Mouse (Mus musculus) forebrain, embryonic 16.5 days (tissue): ENCODE measurements around the gene Ccr6. TPM values are rescaled to one million over a fixed set of nuclear protein-coding genes. Genes with fewer than 3 reads are reported as not detected.

ENCODE experiments used
- ATAC-seq: fragments of 200-750 bp; cut with Nextera tagmentation; 2 replicates; pipeline ENCODE4 v1.8.0; 2017; ENCODE audit warnings: mild to moderate bottlenecking, moderate library complexity
- H3K27ac ChIP-seq: fragments of 300-500 bp; sonication (generic); 2 replicates; pipeline ENCODE4 v1.5.1; 2014; ENCODE audit warnings: low read length, control low read depth
- H3K27me3 ChIP-seq: fragments of 300-500 bp; sonication (generic); replicated peaks from 2 replicates; pipeline ENCODE4 v1.6.1; 2014; ENCODE audit warnings: low read length; ENCODE audit not compliant: control insufficient read depth, insufficient read depth
- H3K36me3 ChIP-seq: fragments of 300-500 bp; sonication (generic); 2 replicates; pipeline ENCODE4 v1.6.1; 2014; ENCODE audit not compliant: control insufficient read depth, insufficient read depth
- H3K4me1 ChIP-seq: fragments of 300-500 bp; sonication (generic); replicated peaks from 2 replicates; pipeline ENCODE4 v1.6.1; 2014; ENCODE audit warnings: low read length; ENCODE audit not compliant: control insufficient read depth, insufficient read depth
- H3K4me2 ChIP-seq: fragments of 300-500 bp; sonication (generic); 2 replicates; pipeline ENCODE4 v1.6.1; 2014; ENCODE audit warnings: mild to moderate bottlenecking, low read length, control low read depth
- H3K4me3 ChIP-seq: fragments of 300-500 bp; sonication (generic); replicated peaks from 2 replicates; pipeline ENCODE4 v1.5.1; 2014; ENCODE audit warnings: mild to moderate bottlenecking, low read length, control low read depth
- H3K9ac ChIP-seq: fragments of 300-500 bp; sonication (generic); replicated peaks from 2 replicates; pipeline ENCODE4 v1.6.1; 2014; ENCODE audit warnings: low read depth, low read length, control low read depth
- H3K9me3 ChIP-seq: fragments of 300-500 bp; sonication (generic); 2 replicates; pipeline ENCODE4 v1.6.1; 2016; ENCODE audit warnings: low read length; ENCODE audit not compliant: control insufficient read depth
- WGBS: fragments of 180-500 bp; shearing (Covaris S2); extraction: QIAGEN DNeasy Blood & Tissue Kit; methylation state at CpG from one replicate; pipeline ENCODE4 v1.1.7; 2014; 5-methylcytosine and 5-hydroxymethylcytosine counted together
- polyA plus RNA-seq: library from polyadenylated mRNA; unstranded; fragments of >200 nt; fragmentation: Nextera tagmentation; extraction: Ambion mirVana; gene quantifications from 2 replicates; pipeline ENCODE4 v1.2.1, GENCODE M21; 2015

The Ccr6 gene
- polyA plus RNA-seq, 1 experiment from 2014 or later: not detected

- Histone ChIP-seq H3K4me2 (no peak overlapping the region), H3K9ac (no peak overlapping the region), H3K27me3 (no peaks in the 10 kb centered on the region), H3K36me3 (no peaks in the 10 kb centered on the region), H3K4me3 (no peak overlapping the region), H3K27ac (no peak overlapping the region), H3K9me3 (no peaks in the 10 kb centered on the region), H3K4me1 (no peaks in the 10 kb centered on the region)
- 89% methylated on average over 2 of the region's 2 CpGs for WGBS
- ATAC-seq: no peak
Observed at GRCm38 (mm10) chr17:8209696-8210095, 26.1 kb upstream of the Ccr6 start.

DNA sequence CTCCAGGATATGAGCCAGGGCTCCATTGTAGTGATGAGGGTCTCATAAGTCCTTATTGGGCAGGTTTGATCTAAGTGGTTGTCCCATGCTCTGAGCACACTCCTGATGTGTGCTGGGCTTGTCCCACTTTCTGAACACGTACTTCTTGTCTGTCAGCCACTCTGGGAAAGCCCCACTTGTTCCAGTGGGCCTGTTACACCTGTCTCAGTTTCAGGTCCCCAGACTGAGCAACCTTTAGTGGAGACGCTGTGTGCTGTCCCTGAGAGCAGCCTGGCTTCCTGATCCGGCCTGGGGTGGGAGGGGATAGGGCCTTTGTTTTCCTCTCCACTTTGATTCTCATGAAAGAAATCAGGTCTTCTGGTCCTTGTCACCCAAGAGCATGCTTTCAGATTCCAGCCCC, 25.7 kb upstream of the Ccr6 start:
- Histone ChIP-seq H3K4me3 (no peak overlapping the region), H3K36me3 (no peaks in the 10 kb centered on the region), H3K27ac (no peak overlapping the region), H3K27me3 (no peaks in the 10 kb centered on the region), H3K4me2 (no peak overlapping the region), H3K9ac (no peak overlapping the region), H3K9me3 (no peaks in the 10 kb centered on the region), H3K4me1 (no peaks in the 10 kb centered on the region)
- 58% methylated on average over 3 of the region's 3 CpGs for WGBS
- no peak for ATAC-seq

DNA sequence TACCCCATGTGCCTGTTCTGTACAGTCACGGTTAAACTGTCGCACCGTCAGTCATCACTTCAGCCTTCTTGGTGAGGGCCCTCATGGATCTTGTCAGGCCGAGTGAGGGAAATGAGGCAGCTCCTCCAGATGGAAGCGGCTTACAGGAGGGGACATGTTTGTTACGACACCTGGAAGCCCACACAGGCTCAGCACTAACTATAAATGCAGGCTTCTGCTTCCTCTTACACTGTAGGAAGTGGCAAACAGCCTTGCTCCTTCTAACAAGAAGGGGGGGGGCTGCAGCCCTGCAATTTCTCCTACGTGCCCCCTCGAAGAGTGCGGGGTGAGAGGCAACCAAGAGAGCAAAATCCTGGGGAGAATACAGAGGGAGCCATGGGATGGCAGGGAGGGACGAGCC, 25.2 kb upstream of the Ccr6 start:
- H3K36me3 ChIP-seq: no peaks in the 10 kb centered on the region
- H3K4me2 ChIP-seq: no peak overlapping the region
- WGBS: 91% methylated on average over 10 of the region's 10 CpGs
- H3K9me3 ChIP-seq: no peaks in the 10 kb centered on the region
- no peaks in the 10 kb centered on the region for H3K4me1 ChIP-seq
- H3K27ac ChIP-seq: no peak overlapping the region
- H3K9ac ChIP-seq: no peak overlapping the region
- H3K4me3 ChIP-seq: no peak overlapping the region
- no peaks in the 10 kb centered on the region for H3K27me3 ChIP-seq
- ATAC-seq: no peak

- no peaks in the 10 kb centered on the region for H3K9me3 ChIP-seq
- 93% methylated on average over 6 of the region's 6 CpGs for WGBS
- ATAC-seq: no peak
Observed at GRCm38 (mm10) chr17:8211399-8211798, 24.4 kb upstream of the Ccr6 start.

GRCm38 (mm10) chr17:8214369-8214768, 21.5 kb upstream of the Ccr6 start:
- H3K4me2 ChIP-seq: no peak overlapping the region
- no peaks in the 10 kb centered on the region for H3K36me3 ChIP-seq
- no peak overlapping the region for H3K9ac ChIP-seq
- no peaks in the 10 kb centered on the region for H3K9me3 ChIP-seq
- ATAC-seq: no peak
- WGBS: 96% methylated on average over 1 of the region's 1 CpGs
- no peak overlapping the region for H3K4me3 ChIP-seq
- no peak overlapping the region for H3K27ac ChIP-seq
- no peaks in the 10 kb centered on the region for H3K4me1 ChIP-seq
- H3K27me3 ChIP-seq: no peaks in the 10 kb centered on the region

More at GRCm38 (mm10) chr17:8211399-8211798, 24.4 kb upstream of the Ccr6 start:
- H3K36me3 ChIP-seq: no peaks in the 10 kb centered on the region
- no peak overlapping the region for H3K4me3 ChIP-seq
- H3K4me1 ChIP-seq: no peaks in the 10 kb centered on the region
- no peak overlapping the region for H3K27ac ChIP-seq
- H3K27me3 ChIP-seq: no peaks in the 10 kb centered on the region
- H3K9ac ChIP-seq: no peak overlapping the region
- no peak overlapping the region for H3K4me2 ChIP-seq

DNA sequence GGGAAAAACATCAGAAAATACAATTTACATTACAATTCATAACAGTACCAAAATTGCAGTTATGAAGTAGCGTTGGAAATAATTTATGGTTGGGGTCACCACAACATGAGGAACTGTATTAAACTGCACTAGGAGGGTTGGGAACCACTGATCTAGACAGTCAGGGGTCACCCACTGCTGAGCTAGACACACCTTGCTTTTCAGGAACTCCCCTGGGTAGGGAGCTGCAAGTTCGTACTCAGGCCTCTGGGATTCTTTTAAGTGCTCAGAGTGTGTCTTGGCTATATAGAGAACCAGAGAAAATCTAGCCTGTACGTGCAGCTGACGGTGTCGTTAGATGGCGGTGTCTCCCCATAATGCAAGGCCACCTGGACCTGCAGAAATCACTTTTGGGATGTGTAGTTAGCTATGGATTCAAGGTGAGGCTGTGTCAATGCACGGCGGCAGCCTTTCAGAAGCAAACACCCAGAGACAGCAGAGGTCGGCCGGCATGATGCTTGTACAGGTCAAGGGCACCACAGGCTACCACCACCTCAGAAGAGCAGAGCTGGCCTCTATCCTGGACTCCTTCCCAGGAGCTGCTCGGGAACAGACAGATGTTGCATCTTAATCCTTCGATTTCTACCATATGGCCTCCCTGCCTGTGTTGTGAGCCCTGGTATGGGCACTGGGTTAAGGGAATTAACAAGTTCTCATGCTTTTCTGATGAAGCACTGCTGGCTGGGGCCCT, 20.7 kb upstream of the Ccr6 start:
- Histone ChIP-seq H3K4me2 (no peak overlapping the region), H3K4me1 (no peaks in the 10 kb centered on the region), H3K9me3 (no peaks in the 10 kb centered on the region), H3K27ac (no peak overlapping the region), H3K27me3 (no peaks in the 10 kb centered on the region), H3K4me3 (no peak overlapping the region), H3K36me3 (no peaks in the 10 kb centered on the region), H3K9ac (no peak overlapping the region)
- 86% methylated on average over 12 of the region's 12 CpGs for WGBS
- ATAC-seq: no peak

- H3K4me3 ChIP-seq: no peak overlapping the region
- no peak overlapping the region for H3K4me2 ChIP-seq
- no peak overlapping the region for H3K27ac ChIP-seq
- H3K9ac ChIP-seq: no peak overlapping the region
- no peaks in the 10 kb centered on the region for H3K9me3 ChIP-seq
- no peaks in the 10 kb centered on the region for H3K4me1 ChIP-seq
- no peak for ATAC-seq
- H3K36me3 ChIP-seq: no peaks in the 10 kb centered on the region
- 79% methylated on average over 10 of the region's 10 CpGs for WGBS
- no peaks in the 10 kb centered on the region for H3K27me3 ChIP-seq
Observed at GRCm38 (mm10) chr17:8223225-8223624, 12.6 kb upstream of the Ccr6 start.

- Histone ChIP-seq H3K27me3 (no peaks in the 10 kb centered on the region), H3K36me3 (no peaks in the 10 kb centered on the region), H3K9ac (no peak overlapping the region), H3K9me3 (no peaks in the 10 kb centered on the region), H3K4me2 (no peak overlapping the region), H3K4me1 (no peaks in the 10 kb centered on the region), H3K4me3 (no peak overlapping the region), H3K27ac (no peak overlapping the region)
- WGBS: 86% methylated on average over 1 of the region's 1 CpGs
- ATAC-seq: no peak
Observed at GRCm38 (mm10) chr17:8224072-8224471, 11.8 kb upstream of the Ccr6 start.

DNA sequence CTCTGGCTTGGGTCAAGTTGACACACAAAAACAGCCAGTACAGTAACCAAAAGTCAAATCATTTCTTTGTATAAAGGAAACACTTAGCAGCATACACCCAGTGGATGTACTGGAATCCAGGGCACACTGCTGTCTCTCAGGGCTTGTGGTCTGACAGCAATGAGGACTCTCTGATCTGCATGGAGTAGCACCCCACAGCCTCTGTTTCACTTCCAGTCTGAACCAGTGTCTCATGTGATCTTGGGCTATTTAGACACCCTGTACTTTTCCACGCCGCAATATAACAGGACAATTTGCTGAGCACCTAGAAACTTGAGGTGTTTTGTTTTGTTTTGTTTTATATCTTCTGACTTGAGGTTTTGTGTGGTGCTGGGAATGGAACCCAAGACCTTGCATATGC, 10.7 kb upstream of the Ccr6 start:
- Histone ChIP-seq H3K9ac (no peak overlapping the region), H3K27me3 (no peaks in the 10 kb centered on the region), H3K36me3 (no peaks in the 10 kb centered on the region), H3K9me3 (no peaks in the 10 kb centered on the region), H3K4me1 (no peaks in the 10 kb centered on the region), H3K27ac (no peak overlapping the region), H3K4me3 (no peak overlapping the region), H3K4me2 (no peak overlapping the region)
- no peak for ATAC-seq
- WGBS: 86% methylated on average over 2 of the region's 2 CpGs

DNA sequence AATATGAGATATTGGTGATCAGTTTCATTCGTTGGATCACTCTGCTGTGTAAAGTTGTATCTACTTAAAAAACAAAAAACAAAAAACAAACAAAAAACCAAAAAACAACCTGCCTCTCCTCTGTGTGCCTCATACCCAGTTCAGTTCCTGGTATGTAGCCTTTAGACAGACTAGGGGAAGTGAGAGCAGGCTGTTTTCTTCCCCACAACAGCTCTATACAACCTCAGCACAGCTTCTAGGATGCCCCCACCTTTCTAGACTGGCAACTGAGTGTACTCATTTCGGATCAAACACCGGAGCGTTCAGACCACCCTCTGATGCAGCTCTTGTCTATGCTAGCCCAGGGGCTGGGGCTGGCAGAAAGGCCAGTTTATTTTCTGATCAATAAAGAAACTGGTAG, 10.1 kb upstream of the Ccr6 start:
- Histone ChIP-seq H3K27ac (no peak overlapping the region), H3K9me3 (no peaks in the 10 kb centered on the region), H3K36me3 (no peaks in the 10 kb centered on the region), H3K4me3 (no peak overlapping the region), H3K9ac (no peak overlapping the region), H3K4me2 (no peak overlapping the region), H3K4me1 (no peaks in the 10 kb centered on the region), H3K27me3 (0 out of 2 replicates have a peak, but pooled peaks cover 2% of the 10 kb centered on the region)
- 81% methylated on average over 4 of the region's 4 CpGs for WGBS
- ATAC-seq: no peak
